Mouse (Mus musculus) NIH3T3 (cell line): Measurements from ENCODE around the gene Dok4.
"Not testable (repeated sequence)": the region's sequence is repeated elsewhere in the genome, so short reads cannot be mapped to it uniquely, and the experiment has no call there.

ENCODE experiments used
- DNase-seq: peaks from one replicate; pipeline ENCODE4 v3.0.0-alpha.2; 2012; ENCODE audit warnings: low read depth

The Dok4 gene

DNA sequence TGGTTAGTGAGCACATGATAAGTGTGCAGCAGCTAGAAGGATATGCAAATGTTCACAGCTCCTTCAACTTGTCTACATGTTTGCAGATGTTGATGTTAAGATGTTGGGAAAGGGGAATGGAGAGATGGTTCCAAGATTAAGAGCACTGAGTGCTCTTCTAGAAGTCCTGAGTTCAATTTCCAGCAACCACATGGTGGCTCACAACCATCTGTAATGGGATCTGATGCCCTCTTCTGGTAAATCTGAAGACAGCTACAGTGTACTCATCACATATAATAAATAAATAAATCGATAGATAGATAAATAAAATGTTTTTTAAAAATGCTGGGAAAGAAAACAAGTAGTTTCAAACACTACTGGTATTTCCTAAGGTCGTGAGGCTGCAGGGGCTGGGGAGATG lies 34.9 kb downstream of the Dok4 start:
- no peak for DNase-seq

DNA sequence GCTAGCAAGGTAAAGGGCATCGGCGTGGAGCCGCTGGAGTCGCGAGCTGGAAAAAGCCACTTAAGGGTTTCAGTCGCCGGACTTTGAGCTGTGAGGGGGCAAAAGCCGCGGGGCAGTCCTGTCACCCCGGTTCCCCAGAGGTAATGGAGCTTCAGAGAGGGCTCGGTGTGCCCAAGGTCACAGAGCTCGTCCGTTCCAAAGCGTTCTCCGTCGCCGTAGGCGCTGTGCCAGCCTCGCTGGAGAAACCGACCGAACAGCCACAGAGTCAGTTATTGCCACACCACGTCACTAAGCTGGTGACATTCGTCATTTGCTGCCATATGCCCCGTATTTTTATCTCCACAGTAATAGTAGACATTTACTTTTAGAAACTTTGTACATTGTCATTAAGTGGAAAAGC lies 37.5 kb downstream of the Dok4 start:
- DNase-seq: peak; percentile 50

- peak; percentile 98 for DNase-seq
Observed at GRCm38 (mm10) chr8:94837662-94838574, 38.2 kb downstream of the Dok4 start, which contains the start of the genes Coq9 and Ciapin1. Gene Coq9, plus strand, starts transcription at chr8:94838321. Gene Ciapin1, minus strand, starts transcription at chr8:94838358.

GRCm38 (mm10) chr8:94836456-94837240 lies 39.5 kb downstream of the Dok4 start:
- DNase-seq: no peak

- not testable (repeated sequence) for DNase-seq
Observed at GRCm38 (mm10) chr8:94835751-94836150, 40.4 kb downstream of the Dok4 start.

- DNase-seq: not testable (repeated sequence)
Observed at GRCm38 (mm10) chr8:94833901-94834405, 42.2 kb downstream of the Dok4 start.

DNA sequence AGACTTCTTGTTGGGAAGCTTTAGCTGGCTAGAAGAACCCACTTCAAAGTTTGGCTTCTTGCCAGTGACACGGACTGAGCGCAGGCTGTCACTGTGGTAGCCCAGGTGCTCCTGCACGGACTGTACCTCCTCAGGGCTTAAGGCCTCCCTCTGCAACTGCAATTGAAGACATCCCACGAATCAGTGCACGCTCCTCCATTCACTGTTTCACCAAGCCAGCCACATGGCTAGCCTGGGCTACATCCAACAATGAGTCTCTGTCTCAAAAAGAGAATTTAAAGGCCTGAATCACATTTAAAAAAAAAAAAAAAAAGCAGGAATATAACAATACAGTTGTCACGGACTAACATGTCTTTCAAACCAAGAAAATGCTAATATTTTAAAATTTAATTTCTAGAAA lies 47.8 kb downstream of the Dok4 start:
- peak; percentile 65 for DNase-seq

DNA sequence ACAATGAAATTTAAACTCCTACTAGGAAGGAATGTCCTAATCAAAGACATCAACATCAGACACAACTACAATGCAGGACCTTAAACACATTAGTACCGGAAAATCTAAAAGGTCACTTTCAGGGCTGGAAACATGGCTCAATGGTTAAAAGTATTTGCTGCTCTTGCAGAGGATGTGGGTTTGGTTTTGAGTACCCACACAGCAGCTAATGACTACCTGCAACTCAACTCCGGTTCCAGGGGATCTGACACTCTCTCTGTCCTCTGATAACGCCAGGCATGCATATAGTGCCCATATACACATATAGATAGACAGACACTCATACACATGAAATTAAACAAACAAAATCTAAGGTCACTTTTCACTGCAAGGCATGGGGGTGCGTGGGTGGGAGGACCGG lies 49.9 kb downstream of the Dok4 start:
- no peak for DNase-seq

DNA sequence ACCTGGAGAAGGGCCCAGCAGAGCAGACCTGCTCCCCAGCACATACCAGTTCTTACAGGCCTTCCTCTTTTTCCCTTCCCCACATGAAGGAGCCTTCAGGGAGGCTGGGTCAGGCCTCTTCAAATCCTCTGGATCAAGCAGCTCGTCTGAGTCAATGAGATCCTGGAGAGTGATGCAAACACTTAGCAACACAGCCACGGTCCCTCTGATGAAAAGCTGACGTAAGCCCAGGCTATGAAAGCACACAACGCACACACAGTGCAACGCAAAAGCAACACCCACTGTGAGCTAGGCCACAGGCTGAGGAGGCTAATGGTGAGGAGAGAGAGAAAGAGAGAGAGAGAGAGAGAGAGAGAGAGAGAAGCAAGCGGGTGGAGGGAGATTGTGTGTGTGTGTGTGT lies 51.0 kb downstream of the Dok4 start:
- DNase-seq: no peak

GRCm38 (mm10) chr8:94822637-94823560 lies 53.2 kb downstream of the Dok4 start:
- DNase-seq: peak; percentile 78

GRCm38 (mm10) chr8:94821381-94821780 lies 54.7 kb downstream of the Dok4 start:
- DNase-seq: no peak

DNA sequence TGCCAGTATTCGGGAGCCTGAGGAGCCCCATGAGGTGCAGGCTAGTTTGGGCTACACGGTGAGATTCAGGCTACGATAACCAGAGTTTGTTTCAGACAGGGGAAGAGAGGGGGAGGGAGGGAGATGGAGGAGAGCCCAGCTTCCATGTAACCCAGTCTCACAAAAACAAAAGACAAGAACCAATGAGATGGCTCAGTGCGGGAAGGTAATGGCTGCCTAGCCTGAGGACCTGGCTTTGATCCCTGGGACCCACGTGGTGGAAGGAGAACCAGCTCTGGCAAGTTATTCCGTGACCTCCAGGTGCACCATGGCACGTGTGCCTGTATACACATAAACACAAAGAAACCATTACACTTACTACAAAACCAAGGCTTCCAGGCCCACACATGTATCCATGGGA lies 55.6 kb downstream of the Dok4 start:
- DNase-seq: no peak

- no peak for DNase-seq
Observed at GRCm38 (mm10) chr8:94819671-94820179, 56.4 kb downstream of the Dok4 start.

- DNase-seq: no peak
Observed at GRCm38 (mm10) chr8:94817933-94818332, 58.2 kb downstream of the Dok4 start.

DNA sequence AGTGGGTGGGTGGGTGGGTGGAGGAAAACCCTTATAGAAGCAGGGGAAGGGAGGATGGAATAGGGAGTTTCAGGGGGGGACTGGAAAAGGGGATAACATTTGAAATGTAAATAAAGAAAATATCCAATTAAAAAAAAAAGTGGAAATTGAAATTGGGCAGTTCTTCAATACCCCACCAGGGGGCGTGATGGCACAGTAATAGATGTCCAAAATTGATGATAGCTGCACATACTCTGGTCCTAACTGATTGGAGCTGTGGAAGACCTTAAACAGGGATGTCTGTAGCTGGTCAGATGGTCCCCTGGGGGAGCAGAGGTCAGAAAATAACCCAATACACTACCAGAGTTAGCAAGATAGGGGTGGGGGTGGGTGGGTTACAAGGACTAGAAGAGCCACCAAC lies 61.6 kb downstream of the Dok4 start:
- DNase-seq: peak; percentile 68
